Mouse (Mus musculus) megakaryocyte, adult 5-6 weeks (primary cell): ENCODE results near the gene Pabpn1l. TPM values are rescaled to one million over a fixed set of nuclear protein-coding genes. Genes with fewer than 3 reads are reported as not detected.

Experiments
- ATAC-seq: 2 replicates; pipeline ENCODE4 v1.8.0; 2016; ENCODE audit warnings: mild to moderate bottlenecking, inconsistent platforms; ENCODE audit not compliant: poor library complexity, severe bottlenecking
- total RNA-seq, 2 experiments: library from RNA; stranded (forward) in 1 of 2; stranded (reverse) in 1 of 2; fragments of 153-499, 151-499 nt in 1 of 2; fragments of 221-1000, 200-1000 nt in 1 of 2; gene quantifications; 2 replicates each; pipeline versions ENCODE4 v1.2.3 to v1.2.4; 2015 to 2017

Pabpn1l gene
- total RNA-seq, 2 experiments from 2014 or later: not detected

DNA sequence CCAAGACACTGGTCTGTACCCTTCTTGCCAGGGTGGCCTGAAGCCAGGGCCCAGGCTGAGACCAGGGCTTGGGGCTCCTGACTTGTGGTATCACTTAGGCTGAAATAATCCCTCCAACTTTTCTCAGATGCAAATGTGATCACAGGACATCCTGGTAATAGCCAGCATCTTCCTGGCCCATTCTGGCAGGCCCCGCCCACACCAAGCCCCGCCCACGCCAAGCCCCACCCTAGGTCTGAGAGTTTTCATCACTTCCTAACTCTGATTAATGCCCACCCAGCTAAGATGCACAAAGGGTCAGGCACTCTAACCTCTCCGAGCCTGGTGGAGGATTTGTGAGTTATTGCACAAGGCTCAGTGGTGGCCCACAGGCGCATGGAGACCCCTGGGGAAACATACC, 2.1 kb downstream of the Pabpn1l start:
- no peak for ATAC-seq

DNA sequence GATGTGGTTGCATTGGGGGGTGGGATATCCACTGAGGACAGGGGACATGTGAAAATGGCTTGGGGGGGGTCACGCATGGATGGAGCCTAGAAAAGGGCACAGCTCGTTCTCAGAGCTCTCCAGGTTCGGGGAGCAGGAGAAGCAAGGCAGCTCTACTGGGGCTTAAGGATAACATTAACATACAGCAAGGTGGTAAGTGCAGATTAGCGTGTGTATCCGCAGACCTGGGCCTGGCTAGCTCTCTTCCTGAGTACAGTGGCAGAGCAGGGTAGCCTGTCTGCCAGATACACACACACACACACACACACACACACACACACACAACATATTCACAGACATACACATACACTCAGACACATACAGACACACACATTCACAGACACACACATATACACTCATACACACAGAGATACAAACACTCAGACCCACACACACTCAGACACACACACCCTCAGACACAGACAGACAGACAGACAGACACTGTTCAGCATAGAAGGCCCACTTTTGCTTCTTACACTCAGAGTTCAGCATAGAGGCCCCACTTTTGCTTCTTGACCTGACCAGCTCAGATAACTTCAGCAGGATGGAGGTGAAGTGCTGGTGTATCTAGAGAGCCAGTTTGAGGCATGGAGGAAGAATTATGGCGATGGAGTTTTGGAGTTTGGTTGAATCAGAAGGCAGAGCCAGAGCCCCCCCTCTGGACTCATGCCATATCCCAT, 3.7 kb downstream of the Pabpn1l start:
- ATAC-seq: no peak

DNA sequence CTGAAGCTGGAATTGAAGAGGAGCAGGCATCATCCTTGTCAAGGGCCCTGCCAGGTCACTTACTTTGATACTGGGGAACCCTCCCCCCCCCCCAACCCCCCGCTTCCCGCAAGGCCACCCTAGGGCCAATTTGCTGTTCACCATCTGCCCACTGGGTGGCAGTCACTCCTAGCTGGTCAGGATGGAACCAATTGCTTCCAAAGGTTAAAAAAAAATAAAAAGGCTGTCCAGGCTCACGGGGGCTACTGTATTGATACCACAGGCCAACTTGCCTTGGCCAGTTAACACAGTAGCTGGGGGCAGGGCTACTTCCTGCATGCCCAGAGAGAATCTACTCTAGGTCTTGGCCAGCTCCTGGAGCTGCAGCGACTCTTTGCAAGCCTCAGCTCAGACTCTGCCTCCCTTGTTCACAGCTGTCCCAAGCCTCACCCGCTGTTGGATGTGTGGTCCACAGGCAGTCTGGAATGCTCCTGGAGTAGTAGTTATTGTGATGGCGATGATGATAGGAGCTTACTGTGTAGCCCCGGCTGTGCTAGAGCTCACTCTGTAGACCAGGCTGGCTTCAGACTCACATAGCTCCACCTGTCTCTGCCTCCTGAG, 4.5 kb downstream of the Pabpn1l start:
- ATAC-seq: peak; percentile 90

DNA sequence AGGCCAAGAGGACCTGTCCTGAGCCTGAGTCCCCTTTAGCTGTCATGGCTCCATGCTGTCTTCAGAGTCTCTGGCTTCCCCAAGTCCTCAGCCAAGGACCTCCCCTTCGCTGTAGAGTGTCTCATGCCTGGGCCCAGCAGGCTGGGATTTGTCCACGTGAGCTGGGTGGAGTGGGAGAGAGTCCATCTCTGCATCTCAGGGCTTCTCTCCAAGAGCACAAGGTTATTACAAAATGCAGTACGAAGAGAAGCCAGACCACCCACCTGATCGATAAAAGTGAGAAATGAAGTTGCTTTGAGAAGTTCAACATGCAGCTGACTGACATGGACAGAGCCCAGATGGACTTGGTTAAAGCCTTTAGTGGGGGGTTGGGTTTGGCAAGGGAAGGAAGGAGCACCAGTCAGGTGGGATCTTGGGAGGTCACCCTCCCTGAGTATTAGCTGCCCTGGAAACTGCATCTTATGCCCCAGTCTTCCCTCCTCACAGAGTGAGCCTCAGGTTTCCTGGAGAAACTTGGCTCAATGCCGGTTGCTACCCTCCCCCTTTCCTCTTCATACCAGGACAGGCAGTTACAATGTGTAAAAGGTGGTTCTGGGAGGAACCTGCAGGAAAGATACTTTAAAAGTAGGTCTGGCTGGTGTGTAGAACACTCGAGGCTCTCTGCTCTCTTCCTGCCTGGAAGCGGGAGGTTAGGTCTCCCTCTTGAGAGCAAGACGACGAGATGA, 6.2 kb downstream of the Pabpn1l start:
- no peak for ATAC-seq

DNA sequence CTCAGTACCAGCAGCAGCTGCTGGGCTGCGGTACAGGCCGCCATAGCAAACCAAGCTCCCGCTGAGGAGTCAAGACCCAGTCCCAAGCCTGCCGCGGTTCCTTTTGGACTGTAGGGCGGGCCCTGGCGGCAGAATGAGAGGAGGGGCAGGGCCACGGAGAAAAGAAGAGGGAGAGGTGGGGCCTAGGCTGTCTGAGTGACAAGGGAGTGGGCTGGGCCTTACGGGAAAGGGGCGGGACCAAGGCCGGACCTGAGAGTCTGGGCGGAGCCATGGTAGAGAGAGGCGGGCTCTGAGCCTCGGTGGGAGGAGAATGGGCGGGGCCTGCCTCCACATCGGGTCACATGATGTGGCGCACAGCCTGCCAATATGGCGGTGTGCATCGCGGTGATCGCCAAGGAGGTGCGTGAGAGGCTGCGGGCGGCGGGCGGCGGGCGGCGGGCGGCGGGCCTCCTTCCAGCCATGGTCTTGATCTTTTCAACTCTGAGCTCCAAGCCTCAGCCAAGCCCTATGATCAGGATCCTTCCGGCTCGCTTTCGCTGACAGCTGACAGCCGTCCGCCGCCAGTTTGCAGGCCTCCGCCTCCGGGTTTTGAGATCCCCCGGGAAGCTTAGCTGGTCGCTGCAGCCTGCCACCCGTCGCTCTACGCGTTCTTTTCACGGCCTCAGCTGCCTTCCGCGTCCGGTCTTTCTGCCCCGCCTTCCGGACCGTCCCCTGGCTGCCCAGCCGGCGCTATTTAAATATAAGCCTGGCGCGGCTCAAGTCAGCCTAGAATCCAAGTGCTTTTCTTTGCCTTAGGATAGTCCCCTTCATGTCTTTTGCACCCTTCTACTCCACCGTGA, 11.0 kb downstream of the Pabpn1l start, which contains the start of the genes Galns and Trappc2l:
Gene Galns, minus strand, starts transcription at position 169 of the 839 bp plus-strand sequence.
Gene Trappc2l, plus strand, starts transcription at position 346 of the 839 bp plus-strand sequence.
- peak; percentile 97 for ATAC-seq

DNA sequence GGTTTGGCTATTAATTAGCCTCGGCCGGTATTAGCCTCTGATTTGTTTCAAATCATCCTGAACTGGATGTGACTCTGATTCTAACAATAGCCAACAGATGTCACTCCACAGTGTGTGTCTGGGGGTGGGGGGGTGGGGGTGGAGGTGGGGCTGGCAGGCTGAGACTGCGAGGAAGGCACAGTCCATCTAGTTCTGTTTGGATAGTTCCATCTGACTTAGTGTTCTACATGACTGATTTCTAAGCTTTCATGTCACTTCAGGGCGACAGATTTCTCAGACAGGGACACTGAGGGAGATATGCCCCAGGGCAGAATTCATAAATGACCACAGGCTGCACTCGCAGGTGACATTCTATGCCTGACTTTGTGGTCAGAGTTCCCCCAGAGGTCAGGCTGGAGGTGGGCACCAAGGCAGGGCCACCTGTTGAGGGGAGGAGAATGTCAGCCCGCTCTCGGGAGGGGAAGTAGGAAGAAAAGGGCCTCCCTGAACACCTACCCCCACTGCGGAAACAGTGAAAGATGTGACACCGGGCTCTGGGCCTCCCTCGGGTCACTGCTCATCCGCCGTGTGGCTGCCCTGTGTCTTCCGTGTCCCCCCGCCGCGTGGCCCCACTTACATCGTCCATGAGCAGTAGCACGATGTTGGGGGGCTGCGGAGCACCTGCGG, 11.8 kb downstream of the Pabpn1l start:
- peak; percentile 67 for ATAC-seq

DNA sequence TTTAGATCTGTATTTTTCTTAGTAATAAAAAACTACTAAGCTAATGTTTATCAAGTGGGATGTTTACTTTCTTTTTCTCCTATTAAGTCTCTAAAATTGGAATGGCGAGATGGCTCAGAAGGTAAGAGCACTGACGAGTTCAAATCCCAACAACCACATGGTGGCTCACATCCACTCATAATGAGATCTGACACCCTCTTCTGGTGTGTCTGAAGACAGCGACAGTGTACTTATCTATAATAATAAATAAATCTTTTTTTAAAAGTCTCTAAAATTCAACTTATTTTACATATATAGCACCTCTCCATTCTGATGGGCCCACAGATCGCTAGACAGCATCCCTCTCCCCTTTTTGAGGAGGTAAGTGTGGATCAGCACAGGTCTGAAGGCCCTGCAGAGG, 12.3 kb downstream of the Pabpn1l start:
- no peak for ATAC-seq

DNA sequence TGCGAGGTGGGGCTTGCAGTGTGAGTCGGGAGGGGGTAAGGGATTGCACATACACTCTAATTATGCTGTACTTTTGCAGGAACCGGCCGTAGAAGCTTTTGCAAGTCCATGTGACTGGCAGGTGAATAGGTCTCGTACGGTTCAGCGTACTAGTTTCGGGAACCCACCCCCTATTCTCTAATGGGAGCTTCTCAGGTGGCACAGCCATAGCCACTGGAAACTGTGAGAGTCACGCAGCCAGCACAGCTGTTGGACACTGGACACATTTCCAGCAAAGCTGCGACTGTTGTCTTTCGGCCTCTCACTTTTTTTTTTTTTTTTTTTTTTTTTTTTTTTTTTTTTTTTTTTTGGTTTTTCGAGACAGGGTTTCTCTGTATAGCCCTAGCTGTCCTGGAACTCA, 15.7 kb downstream of the Pabpn1l start:
- no peak for ATAC-seq

DNA sequence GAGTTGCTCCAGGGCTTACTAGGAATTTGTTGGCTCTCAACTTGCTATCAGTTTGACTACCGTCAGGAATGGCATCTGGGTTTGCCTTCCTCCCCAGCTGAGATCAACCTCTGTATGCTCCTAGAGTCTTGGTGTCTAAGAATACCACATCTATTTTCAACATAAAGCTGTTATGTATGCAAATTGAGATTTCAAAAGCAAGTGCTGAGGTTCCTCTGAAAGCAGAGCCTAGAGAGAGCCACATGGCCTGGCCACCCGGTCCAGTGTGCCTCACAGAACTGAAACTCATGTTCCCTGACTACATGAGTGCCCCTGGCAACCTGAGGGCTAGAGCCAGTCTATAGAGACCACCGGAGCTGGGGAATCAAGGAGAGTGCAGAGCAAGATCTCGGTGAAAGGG, 17.2 kb downstream of the Pabpn1l start:
- ATAC-seq: peak; percentile 51; the same call in 1 of the 2 replicates

DNA sequence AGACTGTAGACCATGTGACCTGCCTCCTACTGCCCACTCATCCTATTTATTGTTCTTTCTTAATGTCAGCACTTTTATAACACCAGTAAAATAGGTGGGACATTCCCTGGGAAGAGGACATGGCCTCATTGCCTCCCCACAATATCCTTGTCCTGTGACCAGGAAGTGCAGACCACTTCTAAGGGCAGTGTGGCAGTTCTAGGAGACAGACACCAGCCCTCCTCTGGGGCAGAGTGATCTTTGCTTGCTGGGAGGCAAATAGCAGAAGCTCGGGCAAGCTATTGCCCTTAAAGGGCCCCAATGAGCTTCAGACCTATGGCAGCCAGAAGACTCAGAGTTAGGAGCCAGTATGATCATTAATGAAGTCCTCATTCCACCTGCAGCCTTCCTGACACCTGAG, 17.9 kb downstream of the Pabpn1l start:
- 0 out of 2 replicates have a peak, but pooled peaks have one; percentile 15 for ATAC-seq

DNA sequence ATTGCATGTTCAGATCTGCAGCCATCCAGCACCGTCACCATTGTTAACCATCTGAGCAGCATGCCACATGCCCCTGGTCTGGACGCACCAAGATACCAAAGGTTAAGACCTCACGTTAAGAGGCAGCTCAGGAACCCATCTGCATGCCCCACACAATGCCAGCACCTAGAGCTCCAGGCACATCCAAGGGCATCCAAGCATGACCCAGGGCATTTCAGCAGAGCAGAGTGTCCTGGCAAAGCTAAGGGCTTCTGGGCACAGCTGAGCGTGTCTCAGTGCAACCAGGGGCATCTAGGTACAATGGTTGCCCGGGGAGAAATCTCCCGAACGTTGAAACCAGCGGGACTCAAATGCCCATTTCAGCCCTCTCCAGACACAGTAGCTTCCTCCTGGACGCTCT, 21.9 kb downstream of the Pabpn1l start:
- no peak for ATAC-seq

DNA sequence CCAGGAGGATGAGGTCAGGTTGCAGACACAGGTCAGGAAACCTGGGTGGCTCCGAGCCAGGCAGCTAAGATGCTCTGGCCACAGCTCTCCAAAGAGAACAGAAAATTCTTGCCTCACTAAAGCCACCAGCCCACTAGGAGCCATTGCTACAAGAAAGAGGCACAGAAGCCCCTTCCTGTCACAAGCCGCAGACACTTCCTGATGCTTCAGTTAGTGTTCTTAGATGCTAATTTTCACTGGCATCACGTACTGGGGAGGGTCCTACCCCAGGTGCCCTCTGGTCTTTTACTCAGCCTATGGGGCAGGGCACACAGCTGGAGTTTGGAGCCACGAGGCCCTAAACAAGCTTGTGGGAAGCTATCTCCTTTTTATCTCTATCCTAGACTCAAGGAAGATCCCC, 26.5 kb downstream of the Pabpn1l start:
- peak; percentile 19 for ATAC-seq

DNA sequence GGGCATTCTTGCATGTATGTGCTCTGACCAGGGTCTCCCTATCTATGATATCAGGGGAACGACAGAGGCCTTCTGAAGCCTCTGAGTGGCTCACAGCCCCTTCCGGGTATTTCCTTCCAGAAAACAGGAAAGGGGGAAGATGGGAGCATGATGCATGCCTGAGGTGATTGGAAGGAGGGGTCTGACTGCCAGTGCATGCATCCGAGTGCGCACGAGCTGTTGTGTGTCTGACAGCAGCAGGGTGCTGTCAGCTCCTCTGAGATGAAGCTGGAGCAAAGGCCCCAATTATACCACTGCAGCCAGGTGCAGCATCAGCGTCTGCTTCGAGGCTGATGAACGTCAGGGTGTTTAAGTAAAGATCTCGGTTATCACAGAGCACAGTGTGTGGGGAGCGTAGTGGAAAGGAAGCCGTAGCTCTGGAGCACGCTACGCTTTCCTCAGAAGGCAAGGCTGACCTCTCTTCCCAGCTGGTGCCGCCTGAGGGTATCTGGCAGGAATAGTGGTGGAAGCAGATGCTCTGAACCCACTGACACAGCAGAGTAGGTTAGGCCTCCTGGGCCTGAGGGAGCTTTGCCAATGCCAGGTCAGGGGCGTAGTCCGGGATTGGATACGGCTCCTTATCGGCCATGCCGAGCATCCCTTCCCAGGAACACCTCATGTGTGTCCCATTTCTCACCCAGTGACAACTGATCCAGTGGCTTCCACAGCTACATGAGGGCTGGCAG, 28.6 kb downstream of the Pabpn1l start:
- ATAC-seq: no peak

DNA sequence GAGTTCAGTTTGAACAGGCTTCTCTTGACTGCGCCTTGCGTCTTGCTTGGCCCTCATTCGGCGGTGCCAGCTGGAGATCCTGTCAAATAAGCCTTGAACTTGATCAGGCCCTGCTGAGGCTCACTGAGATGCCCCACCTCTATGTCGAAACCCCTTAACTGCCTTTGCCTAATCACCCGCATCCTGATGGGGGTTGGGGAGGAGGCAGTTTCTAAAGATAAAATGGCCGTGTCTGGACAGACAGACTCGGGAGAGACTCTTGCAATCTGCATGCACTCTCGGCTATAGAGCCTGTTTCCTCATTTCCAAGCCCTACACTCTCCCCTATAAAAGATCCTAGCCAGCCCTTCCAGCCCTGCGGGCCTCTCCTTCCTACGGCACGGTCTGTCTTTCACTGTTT, 29.3 kb downstream of the Pabpn1l start:
- ATAC-seq: peak; percentile 81

DNA sequence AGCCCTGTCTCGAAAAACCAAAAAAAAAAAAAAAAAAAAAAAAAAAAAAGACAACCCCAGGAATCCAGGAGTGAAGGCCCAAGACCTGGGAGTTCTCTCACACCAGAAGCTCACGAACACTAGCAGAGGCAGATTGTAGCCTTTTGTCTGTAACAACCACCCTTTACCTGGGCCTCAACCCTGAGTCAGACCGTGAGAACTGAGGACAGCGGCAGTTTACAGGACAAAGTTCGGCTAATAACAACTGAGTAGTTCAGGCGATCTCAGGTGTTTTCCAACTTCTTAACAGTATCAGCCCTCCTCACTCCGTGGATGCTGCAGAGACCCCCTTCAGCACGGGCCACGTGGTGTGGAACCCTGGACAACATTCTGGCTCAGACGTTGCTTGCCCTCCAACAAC, 35.8 kb downstream of the Pabpn1l start:
- ATAC-seq: no peak

DNA sequence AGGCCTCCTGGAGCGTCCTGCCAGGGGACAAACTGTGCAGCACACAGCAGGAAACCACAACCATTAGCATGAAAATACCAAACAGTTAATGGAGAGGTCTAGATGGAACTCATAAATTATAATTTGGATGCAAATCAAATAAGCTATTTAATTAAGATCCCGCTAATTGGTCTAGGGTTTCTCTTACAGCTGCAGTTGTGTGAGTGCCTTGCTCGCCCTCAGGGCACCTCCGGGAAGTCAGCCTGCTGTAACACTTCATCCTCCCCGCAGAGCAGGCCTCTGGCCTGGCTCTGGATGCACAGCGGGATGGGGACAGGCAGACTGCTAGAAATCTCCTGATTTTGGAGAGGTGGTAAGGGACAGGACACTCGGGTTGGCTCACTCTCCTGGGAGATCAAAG, 36.4 kb downstream of the Pabpn1l start:
- no peak for ATAC-seq

DNA sequence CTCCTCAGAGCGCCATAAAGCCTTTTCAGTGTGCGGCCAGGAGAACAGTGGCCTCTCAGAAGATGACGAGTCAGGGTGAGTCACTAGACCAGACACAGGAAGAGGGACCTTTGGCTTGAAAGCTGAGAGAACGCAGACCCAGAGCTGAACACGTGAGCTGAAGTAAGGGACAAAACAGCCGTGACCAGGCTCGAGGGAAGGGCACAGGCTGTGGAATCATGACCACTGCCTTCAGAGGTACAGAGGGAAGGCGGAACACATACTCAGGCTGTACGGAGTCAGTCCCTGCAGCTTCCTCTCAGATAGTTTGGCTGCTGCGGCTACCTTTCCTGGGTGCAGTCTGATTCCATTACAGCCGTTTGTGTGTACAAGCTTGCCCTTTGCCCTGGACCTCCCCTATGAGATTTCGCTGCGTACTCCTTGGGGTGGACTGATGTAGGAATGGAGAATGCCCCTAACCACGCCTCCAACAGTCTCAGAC, 37.1 kb downstream of the Pabpn1l start:
- ATAC-seq: peak; percentile 36; the same call in 1 of the 2 replicates

DNA sequence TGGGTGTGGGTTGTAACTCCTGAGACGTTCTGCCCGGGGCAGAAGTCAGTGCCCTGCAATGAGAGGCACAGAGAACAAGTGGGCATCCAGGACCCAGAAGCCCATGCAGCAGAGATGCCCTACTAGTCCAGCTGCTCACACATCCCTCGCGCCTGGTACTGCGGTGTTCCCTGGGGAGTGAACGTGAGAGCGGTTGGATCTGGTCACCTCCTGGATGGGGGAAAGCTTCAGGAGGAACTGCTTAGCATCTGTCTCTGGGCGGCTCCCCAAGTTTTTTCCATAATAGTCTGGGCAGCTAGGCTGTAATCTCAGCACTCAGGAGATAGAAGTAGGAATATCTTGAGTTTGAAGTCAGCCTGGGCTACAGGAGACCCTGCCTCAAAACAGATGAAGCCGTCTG, 37.6 kb downstream of the Pabpn1l start:
- ATAC-seq: no peak

DNA sequence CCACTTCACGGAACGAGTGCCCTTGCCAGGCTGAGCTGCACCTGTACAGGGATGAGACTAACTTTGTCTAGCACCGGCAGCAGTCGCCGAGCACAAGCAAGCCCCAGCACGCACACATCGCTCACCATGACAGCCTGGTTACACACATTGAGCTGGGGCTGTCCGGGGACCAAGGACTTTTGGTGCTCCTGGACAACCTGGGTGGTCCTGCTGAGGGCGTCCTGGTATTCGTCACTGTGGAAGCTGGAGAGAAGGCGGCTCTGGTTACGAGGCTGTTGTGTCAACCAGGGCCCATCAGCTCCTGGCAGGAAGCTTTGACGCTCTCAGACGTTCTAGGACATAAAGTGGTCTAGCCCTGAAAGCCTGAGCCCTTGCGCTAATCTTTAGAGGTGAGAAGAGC, 41.6 kb downstream of the Pabpn1l start:
- no peak for ATAC-seq

DNA sequence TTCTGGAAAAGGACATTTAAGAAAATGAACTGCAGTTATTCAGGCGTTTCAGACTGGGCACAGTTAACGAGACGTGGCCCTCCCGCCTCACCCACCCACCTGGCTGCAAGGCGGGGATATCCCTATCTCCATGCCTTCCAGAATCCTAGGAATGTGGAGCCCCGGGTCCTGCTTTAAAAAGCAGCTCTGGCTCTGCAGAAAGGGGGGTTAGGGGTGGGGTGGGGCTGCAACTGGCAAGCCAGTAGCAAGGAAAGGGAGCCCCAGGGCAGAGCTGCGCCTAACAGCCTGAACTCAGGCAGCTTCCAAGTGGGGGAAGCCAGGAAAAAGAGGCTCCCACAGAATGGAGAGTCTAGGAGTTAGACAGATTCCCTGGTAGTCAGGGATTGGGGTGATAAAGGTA, 43.3 kb downstream of the Pabpn1l start:
- ATAC-seq: no peak
